ENCODE assay signal across 14 mouse cellular contexts in the genomic region with DNA sequence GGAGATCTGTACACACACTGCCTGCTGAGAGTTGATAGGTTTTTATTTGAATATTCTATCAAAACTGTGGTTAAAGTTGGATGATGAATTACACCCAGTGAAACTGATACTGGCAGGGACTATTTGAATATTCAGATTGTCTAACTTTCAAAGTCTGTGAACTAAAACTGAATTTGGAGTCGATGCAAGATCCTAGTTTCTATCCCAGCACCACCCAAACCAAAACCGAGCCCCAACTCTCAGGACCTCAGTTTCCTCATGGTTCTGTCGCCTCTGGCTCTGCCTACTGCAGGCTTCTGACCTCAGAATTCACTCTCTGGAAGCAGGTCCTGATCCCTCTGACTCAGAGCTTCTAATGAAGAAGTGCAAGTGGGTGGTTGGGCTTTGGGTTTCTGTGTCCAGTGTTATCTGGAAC.
DNase-seq lines count a peak whose midpoint lies in the region; ATAC-seq lines count a peak whose summit lies in the region.
"Had no signal": no experiment of that assay in that cellular context is flagged by ENCODE, and none has a peak within 500 bp of the region (broad histone marks: within the 10 kb centered on the region; RNA-seq: fewer than 3 reads in every experiment).

No protein-coding gene starts in this region.

- DNase-seq in 3T3-L1 (ENCODE audit: low read depth, low spot score), result peak; percentile 84
- DNase-seq in A20 (ENCODE audit: low read depth, low spot score), result peak; percentile 61
- DNase-seq in monocyte, adult 2 months (ENCODE audit: low read depth in 1 of 2, low spot score in 2 of 2), result peak; percentile 43 to 52
- no peak for DNase-seq in layer of hippocampus, adult 9-11 months
- DNase-seq in layer of hippocampus, adult 11-12 months (ENCODE audit: low spot score), result no peak
- no peak for DNase-seq in adipocyte (ENCODE audit: low spot score)
- DNase-seq: cerebellum, postnatal 10 days; embryo, embryonic 11 days; kidney, postnatal 4 days; layer of hippocampus, postnatal 36 days; liver, embryonic 13.5 days; right cerebral cortex, postnatal 25 days; thymus, adult 2 months had no signal

- ATAC-seq in common myeloid progenitor, adult 5-6 weeks (replicated peaks; ENCODE audit: low read depth, poor library complexity, severe bottlenecking), result peak; percentile 76

Comparison
In these comparisons a context has a peak if more than half of its experiments do, and no peak if none do; other contexts are left out.
1. DNase-seq: peak in 3T3-L1 (single experiment), A20 (single experiment) and monocyte, adult 2 months (2 of 2); none in layer of hippocampus, adult 9-11 months (single experiment), layer of hippocampus, adult 11-12 months (single experiment) and adipocyte (single experiment).